Mouse (Mus musculus): ENCODE data around the gene Mettl23.

The Mettl23 gene

GRCm38 (mm10) chr11:116843261-116844233 is at the start of gene Mettl23, which contains the start of gene Jmjd6:
Gene Mettl23, plus strand, starts transcription at chr11:116843278.
Gene Jmjd6, minus strand, starts transcription at chr11:116843449.
- in situ Hi-C loops (cut with MboI; ENCODE audit: unreplicated experiment in 2 of 2): loop anchor here (10.0 to 25.0 kb wide), 2 partner anchors 481 to 819 kb away; partner anchors contain the start of gene H3f3b (in 1 of the 2)

- in situ Hi-C loops (cut with MboI; ENCODE audit: unreplicated experiment in 2 of 2): no loop called here
Measured at GRCm38 (mm10) chr11:116799364-116799763, 43.7 kb upstream of the Mettl23 start.

GRCm38 (mm10) chr11:116801106-116801505 is 42.0 kb upstream of the Mettl23 start:
- in situ Hi-C loops (cut with MboI; ENCODE audit: unreplicated experiment in 2 of 2): loop anchor here (5.0 to 25.0 kb wide), 4 partner anchors 154 to 914 kb away; partner anchors contain the start of gene Smim5 (in 1 of the 2)

GRCm38 (mm10) chr11:116802709-116803108 is 40.4 kb upstream of the Mettl23 start:
- in situ Hi-C loops (cut with MboI; ENCODE audit: unreplicated experiment in 2 of 2): loop anchor here (5.0 to 25.0 kb wide), 4 partner anchors 155 to 915 kb away; partner anchors contain the start of gene Smim5 (in 1 of the 2)

GRCm38 (mm10) chr11:116806136-116807071 is 36.7 kb upstream of the Mettl23 start:
- in situ Hi-C loops (cut with MboI; ENCODE audit: unreplicated experiment in 2 of 2): loop anchor here (5.0 to 25.0 kb wide), 4 partner anchors 169 to 919 kb away; partner anchors contain the start of gene Smim5 (in 1 of the 2)

DNA sequence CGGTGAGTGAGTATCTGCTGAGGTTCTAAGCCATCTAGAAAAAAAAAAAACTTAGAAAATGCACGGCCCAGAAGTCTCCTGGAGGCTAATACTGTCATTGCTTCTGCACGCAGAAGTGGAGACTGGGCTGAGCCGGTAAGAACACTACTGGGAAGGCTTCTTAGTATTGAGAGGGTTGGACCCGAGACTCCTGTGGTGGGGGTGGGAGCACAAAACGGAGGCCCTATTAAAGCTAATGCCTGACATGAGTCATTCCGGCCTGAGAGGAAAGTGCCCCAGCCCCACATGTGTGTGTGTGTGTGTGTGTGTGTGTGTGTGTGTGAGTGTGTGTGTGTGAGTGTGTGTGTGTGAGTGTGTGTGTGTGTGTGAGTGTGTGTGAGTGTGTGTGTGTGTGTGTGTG is 36.0 kb upstream of the Mettl23 start:
- in situ Hi-C loops (cut with MboI; ENCODE audit: unreplicated experiment in 2 of 2): loop anchor here (5.0 to 25.0 kb wide), 4 partner anchors 170 to 920 kb away; partner anchors contain the start of gene Smim5 (in 1 of the 2)

GRCm38 (mm10) chr11:116807526-116807925 is 35.6 kb upstream of the Mettl23 start:
- in situ Hi-C loops (cut with MboI; ENCODE audit: unreplicated experiment in 2 of 2): loop anchor here (5.0 to 25.0 kb wide), 4 partner anchors 170 to 920 kb away; partner anchors contain the start of gene Smim5 (in 1 of the 2)

GRCm38 (mm10) chr11:116807938-116808606 is 35.0 kb upstream of the Mettl23 start:
- in situ Hi-C loops (cut with MboI; ENCODE audit: unreplicated experiment in 2 of 2): loop anchor here (5.0 to 25.0 kb wide), 4 partner anchors 171 to 921 kb away; partner anchors contain the start of gene Smim5 (in 1 of the 2)

DNA sequence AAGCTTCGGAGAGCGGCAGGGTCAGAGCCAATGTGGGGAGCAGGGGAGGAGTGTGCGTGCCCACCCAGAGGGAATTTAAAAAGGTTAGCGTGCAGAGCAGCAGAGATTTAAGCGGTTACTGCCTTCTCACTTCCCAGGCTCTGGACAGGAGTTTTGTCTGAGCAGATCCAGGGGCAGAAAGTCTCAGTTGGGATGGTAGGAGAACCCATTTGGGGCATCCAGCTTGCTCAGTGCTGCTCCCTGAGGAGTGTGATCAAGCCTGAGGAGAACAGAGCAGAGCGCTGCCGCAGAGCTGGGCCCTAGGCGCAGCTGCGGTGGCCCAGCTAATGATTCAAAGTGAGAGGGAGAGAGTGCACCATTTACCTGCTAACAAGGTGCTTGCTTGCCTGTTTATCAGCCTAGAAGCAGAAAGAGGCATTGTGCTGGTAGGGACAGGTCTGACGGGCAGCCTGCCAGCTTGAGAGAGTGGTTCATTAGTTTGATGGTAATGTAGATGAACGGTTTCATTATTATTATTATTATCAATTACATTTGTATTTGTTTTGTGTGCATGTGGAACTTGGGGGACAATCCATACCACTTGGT is 34.2 kb upstream of the Mettl23 start:
- in situ Hi-C loops (cut with MboI; ENCODE audit: unreplicated experiment in 2 of 2): loop anchor here (5.0 to 25.0 kb wide), 4 partner anchors 172 to 922 kb away; partner anchors contain the start of gene Smim5 (in 1 of the 2)

DNA sequence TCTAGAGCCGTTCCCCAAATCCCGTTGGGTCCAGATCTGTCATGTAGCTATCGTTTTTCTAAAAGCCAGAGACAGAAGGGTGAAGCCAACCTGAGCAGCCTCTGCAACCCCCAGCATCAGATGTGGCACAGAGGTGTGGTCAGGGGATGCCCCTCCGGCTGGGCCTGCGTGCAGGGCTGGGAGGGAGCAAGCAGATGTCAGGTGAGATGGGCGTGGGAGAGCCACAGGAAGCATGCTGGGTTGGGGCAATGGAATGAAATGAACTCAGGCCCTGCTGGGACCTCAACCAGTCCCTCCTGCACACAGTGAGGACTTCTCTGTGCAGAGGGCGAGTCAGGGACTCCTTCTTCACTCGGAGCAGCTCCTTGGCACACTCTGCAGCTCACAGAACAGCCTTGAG is 33.6 kb upstream of the Mettl23 start:
- in situ Hi-C loops (cut with MboI; ENCODE audit: unreplicated experiment in 2 of 2): loop anchor here (5.0 to 25.0 kb wide), 4 partner anchors 172 to 922 kb away; partner anchors contain the start of gene Smim5 (in 1 of the 2)

- in situ Hi-C loops (cut with MboI; ENCODE audit: unreplicated experiment in 2 of 2): loop anchor here (10.0 to 25.0 kb wide), 3 partner anchors 244 to 923 kb away; partner anchors contain the start of gene Smim5 (in 1 of the 2)
Measured at GRCm38 (mm10) chr11:116810528-116810927, 32.5 kb upstream of the Mettl23 start.

- in situ Hi-C loops (cut with MboI; ENCODE audit: unreplicated experiment in 2 of 2): loop anchor here (10.0 to 25.0 kb wide), 3 partner anchors 244 to 924 kb away; partner anchors contain the start of gene Smim5 (in 1 of the 2)
Measured at GRCm38 (mm10) chr11:116810983-116811901, 31.8 kb upstream of the Mettl23 start.

GRCm38 (mm10) chr11:116812793-116813529 is 30.1 kb upstream of the Mettl23 start:
- in situ Hi-C loops (cut with MboI; ENCODE audit: unreplicated experiment in 2 of 2): loop anchor here (10.0 to 25.0 kb wide), 3 partner anchors 242 to 926 kb away; partner anchors contain the start of gene Smim5 (in 1 of the 2)

GRCm38 (mm10) chr11:116813610-116814009 is 29.5 kb upstream of the Mettl23 start:
- in situ Hi-C loops (cut with MboI; ENCODE audit: unreplicated experiment in 2 of 2): loop anchor here (10.0 to 25.0 kb wide), 3 partner anchors 241 to 926 kb away; partner anchors contain the start of gene Smim5 (in 1 of the 2)

- in situ Hi-C loops (cut with MboI; ENCODE audit: unreplicated experiment in 2 of 2): loop anchor here (10.0 to 25.0 kb wide), 3 partner anchors 241 to 927 kb away; partner anchors contain the start of gene Smim5 (in 1 of the 2)
Measured at GRCm38 (mm10) chr11:116814076-116814883, 28.8 kb upstream of the Mettl23 start.
